Mouse (Mus musculus): ENCODE measurements around the gene Slc18a2. TPM values are rescaled to one million over a fixed set of nuclear protein-coding genes. Genes with fewer than 3 reads are reported as not detected.

Gene Slc18a2
- polyA plus RNA-seq, 1 experiment from 2014 or later: 9.3 TPM

GRCm38 (mm10) chr19:59282001-59282400 is 21.3 kb downstream of the Slc18a2 start:
- ATAC-seq (ENCODE audit: insufficient number of reproducible peaks, low FRiP score, low TSS enrichment, low read depth) (no peak), DNase-seq (ENCODE audit: low spot score) (no peak)
- no peaks in the 10 kb centered on the region for H3K27me3 ChIP-seq (ENCODE audit: control insufficient read depth, insufficient read depth, low read length)
- no peaks in the 10 kb centered on the region for H3K9me3 ChIP-seq (ENCODE audit: control insufficient read depth, low read length)
- no peak overlapping the region for H3K4me3 ChIP-seq (ENCODE audit: low read depth, low read length)
- no peak overlapping the region for H3K4me2 ChIP-seq (ENCODE audit: low read depth, severe bottlenecking)
- H3K9ac ChIP-seq (ENCODE audit: low read length): no peak overlapping the region
- no peak overlapping the region for H3K27ac ChIP-seq (replicated peaks; ENCODE audit: low read depth, low read length)
- WGBS: 91% methylated on average over 3 of the region's 3 CpGs
- no peaks in the 10 kb centered on the region; the same call in 1 of the 2 replicates for H3K36me3 ChIP-seq (ENCODE audit: control insufficient read depth, insufficient read depth, low read length)
- H3K4me1 ChIP-seq (ENCODE audit: control insufficient read depth, insufficient read depth, low read length): no peaks in the 10 kb centered on the region

- H3K27me3 ChIP-seq (ENCODE audit: control insufficient read depth, insufficient read depth, low read length): no peaks in the 10 kb centered on the region
- no peaks in the 10 kb centered on the region for H3K4me1 ChIP-seq (ENCODE audit: control insufficient read depth, insufficient read depth, low read length)
- DNase-seq (ENCODE audit: low spot score) (no peak), ATAC-seq (ENCODE audit: insufficient number of reproducible peaks, low FRiP score, low TSS enrichment, low read depth) (no peak)
- H3K9ac ChIP-seq (ENCODE audit: low read length): no peak overlapping the region
- H3K4me2 ChIP-seq (ENCODE audit: low read depth, severe bottlenecking): no peak overlapping the region
- H3K27ac ChIP-seq (replicated peaks; ENCODE audit: low read depth, low read length): no peak overlapping the region
- H3K4me3 ChIP-seq (ENCODE audit: low read depth, low read length): no peak overlapping the region
- H3K36me3 ChIP-seq (ENCODE audit: control insufficient read depth, insufficient read depth, low read length): no peaks in the 10 kb centered on the region; the same call in 1 of the 2 replicates
- no peaks in the 10 kb centered on the region for H3K9me3 ChIP-seq (ENCODE audit: control insufficient read depth, low read length)
Measured at GRCm38 (mm10) chr19:59289042-59289441, 28.3 kb downstream of the Slc18a2 start.

DNA sequence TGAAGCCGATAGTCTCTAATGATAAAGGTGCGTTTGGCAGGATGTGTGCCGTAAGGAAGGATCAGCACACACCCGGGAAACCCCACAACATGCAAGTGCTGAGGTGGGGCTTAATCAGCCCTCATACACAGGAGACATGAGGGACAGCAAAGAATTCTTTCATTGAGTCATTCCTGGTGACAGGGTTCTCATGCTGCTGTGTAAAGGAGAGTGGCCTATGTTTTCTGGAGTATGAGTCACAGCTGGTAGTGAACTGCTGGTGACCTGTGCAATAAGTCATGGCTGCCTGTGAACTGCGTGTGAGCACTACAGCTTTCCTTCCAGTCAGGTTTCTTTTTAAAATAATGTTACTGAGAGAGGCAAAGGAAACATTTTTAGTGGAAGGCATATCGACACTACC is 29.1 kb downstream of the Slc18a2 start:
- no peaks in the 10 kb centered on the region for H3K27me3 ChIP-seq (ENCODE audit: control insufficient read depth, insufficient read depth, low read length)
- WGBS: 86% methylated on average over 6 of the region's 6 CpGs
- no peak overlapping the region for H3K4me3 ChIP-seq (ENCODE audit: low read depth, low read length)
- H3K4me2 ChIP-seq (ENCODE audit: low read depth, severe bottlenecking): no peak overlapping the region
- no peaks in the 10 kb centered on the region; the same call in 1 of the 2 replicates for H3K36me3 ChIP-seq (ENCODE audit: control insufficient read depth, insufficient read depth, low read length)
- ATAC-seq (ENCODE audit: insufficient number of reproducible peaks, low FRiP score, low TSS enrichment, low read depth): no peak
- no peaks in the 10 kb centered on the region for H3K4me1 ChIP-seq (ENCODE audit: control insufficient read depth, insufficient read depth, low read length)
- H3K9ac ChIP-seq (ENCODE audit: low read length): no peak overlapping the region
- no peak overlapping the region for H3K27ac ChIP-seq (replicated peaks; ENCODE audit: low read depth, low read length)
- H3K9me3 ChIP-seq (ENCODE audit: control insufficient read depth, low read length): no peaks in the 10 kb centered on the region
- no peak for DNase-seq (ENCODE audit: low spot score)

- ATAC-seq (ENCODE audit: insufficient number of reproducible peaks, low FRiP score, low TSS enrichment, low read depth): no peak
- DNase-seq (ENCODE audit: low spot score): no peak
- no peak overlapping the region for H3K4me3 ChIP-seq (ENCODE audit: low read depth, low read length)
- H3K9me3 ChIP-seq (ENCODE audit: control insufficient read depth, low read length): no peaks in the 10 kb centered on the region
- 89% methylated on average over 5 of the region's 5 CpGs for WGBS
- H3K4me1 ChIP-seq (ENCODE audit: control insufficient read depth, insufficient read depth, low read length): no peaks in the 10 kb centered on the region
- no peaks in the 10 kb centered on the region for H3K27me3 ChIP-seq (ENCODE audit: control insufficient read depth, insufficient read depth, low read length)
- H3K9ac ChIP-seq (ENCODE audit: low read length): no peak overlapping the region
- H3K27ac ChIP-seq (replicated peaks; ENCODE audit: low read depth, low read length): no peak overlapping the region
- H3K36me3 ChIP-seq (ENCODE audit: control insufficient read depth, insufficient read depth, low read length): no peaks in the 10 kb centered on the region
- 0 out of 2 replicates have a peak overlapping the region, but pooled peaks have one; percentile 15 for H3K4me2 ChIP-seq (ENCODE audit: low read depth, severe bottlenecking)
Measured at GRCm38 (mm10) chr19:59292183-59292839, 31.6 kb downstream of the Slc18a2 start.

DNA sequence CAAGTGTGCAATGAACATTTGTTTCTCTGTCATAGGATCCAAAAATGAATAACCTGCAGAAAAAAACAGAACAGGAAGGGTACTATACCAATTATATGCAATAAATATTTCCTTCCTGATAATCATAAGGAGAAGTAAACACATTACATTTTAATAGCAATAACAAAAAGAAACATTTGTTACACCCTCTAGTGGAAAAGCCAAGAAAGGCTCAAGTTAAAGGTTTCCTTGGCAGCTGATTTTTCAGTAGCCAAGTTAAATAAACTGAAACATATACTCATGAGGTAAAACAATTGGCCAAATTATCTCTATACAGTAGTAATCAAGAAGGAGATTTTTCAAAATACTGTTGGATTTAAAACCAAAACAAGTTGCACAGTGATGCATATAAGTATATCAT is 54.6 kb downstream of the Slc18a2 start:
- Histone ChIP-seq H3K9ac (ENCODE audit: low read length) (no peak overlapping the region), H3K27ac (replicated peaks; ENCODE audit: low read depth, low read length) (no peak overlapping the region), H3K9me3 (ENCODE audit: control insufficient read depth, low read length) (no peaks in the 10 kb centered on the region), H3K4me3 (ENCODE audit: low read depth, low read length) (no peak overlapping the region), H3K4me2 (ENCODE audit: low read depth, severe bottlenecking) (no peak overlapping the region), H3K4me1 (ENCODE audit: control insufficient read depth, insufficient read depth, low read length) (no peaks in the 10 kb centered on the region), H3K27me3 (ENCODE audit: control insufficient read depth, insufficient read depth, low read length) (no peaks in the 10 kb centered on the region), H3K36me3 (ENCODE audit: control insufficient read depth, insufficient read depth, low read length) (no peaks in the 10 kb centered on the region; the same call in 1 of the 2 replicates)
- no peak for DNase-seq (ENCODE audit: low spot score)
- no peak for ATAC-seq (ENCODE audit: insufficient number of reproducible peaks, low FRiP score, low TSS enrichment, low read depth)

DNA sequence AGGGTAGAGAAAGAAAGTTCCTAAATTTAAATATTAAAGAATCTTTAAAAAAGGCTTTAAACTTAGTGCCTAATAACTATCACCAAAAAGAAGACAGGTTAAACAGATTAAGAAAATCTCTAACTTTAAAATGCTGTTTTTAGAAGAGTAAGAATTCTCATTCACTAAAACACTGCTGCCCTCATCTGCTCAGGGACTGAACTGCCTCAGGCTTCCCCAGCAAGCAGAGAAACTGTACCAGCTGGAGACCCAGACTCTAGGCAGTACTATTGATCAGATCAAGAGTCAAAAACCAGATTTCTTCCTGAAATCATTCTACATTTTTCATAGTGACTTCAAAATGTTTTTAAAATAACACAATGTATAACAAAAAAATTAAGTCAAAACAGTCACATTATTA is 55.9 kb downstream of the Slc18a2 start:
- Histone ChIP-seq H3K4me1 (ENCODE audit: control insufficient read depth, insufficient read depth, low read length) (no peaks in the 10 kb centered on the region), H3K9me3 (ENCODE audit: control insufficient read depth, low read length) (no peaks in the 10 kb centered on the region), H3K27ac (replicated peaks; ENCODE audit: low read depth, low read length) (no peak overlapping the region), H3K4me2 (ENCODE audit: low read depth, severe bottlenecking) (no peak overlapping the region), H3K27me3 (ENCODE audit: control insufficient read depth, insufficient read depth, low read length) (no peaks in the 10 kb centered on the region), H3K36me3 (ENCODE audit: control insufficient read depth, insufficient read depth, low read length) (no peaks in the 10 kb centered on the region; the same call in 1 of the 2 replicates), H3K4me3 (ENCODE audit: low read depth, low read length) (no peak overlapping the region), H3K9ac (ENCODE audit: low read length) (no peak overlapping the region)
- peak; percentile 27 for DNase-seq (ENCODE audit: low spot score)
- no peak for ATAC-seq (ENCODE audit: insufficient number of reproducible peaks, low FRiP score, low TSS enrichment, low read depth)

DNA sequence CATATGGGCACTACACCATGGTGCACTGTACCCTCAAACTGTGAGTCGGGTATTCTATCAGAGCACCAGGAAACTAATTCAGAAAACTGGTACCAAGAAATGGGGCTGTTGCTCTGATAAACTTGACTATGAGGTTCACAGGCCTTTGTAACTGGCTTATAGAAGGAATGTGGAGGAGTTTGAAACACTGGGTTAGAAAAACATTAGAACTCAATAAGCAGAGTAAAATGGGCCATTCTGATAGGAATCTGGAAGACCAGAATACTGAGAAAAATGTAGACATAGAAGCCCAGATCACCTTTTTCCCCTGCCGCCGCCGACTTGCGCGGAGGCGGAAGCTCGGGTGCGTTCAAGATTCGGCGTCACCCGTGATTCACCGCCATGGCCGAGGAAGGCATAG is 61.3 kb downstream of the Slc18a2 start, which contains the start of gene Rps12-ps3:
Rps12-ps3 (plus strand) TSS at position 301 of the 400 bp plus-strand sequence.
- Histone ChIP-seq H3K9ac (ENCODE audit: low read length) (no peak within 1 kb of the TSS), H3K36me3 (ENCODE audit: control insufficient read depth, insufficient read depth, low read length) (peaks cover 4% of the 10 kb centered on the region; the same call in 1 of the 2 replicates), H3K9me3 (ENCODE audit: control insufficient read depth, low read length) (no peaks in the 10 kb centered on the region), H3K27me3 (ENCODE audit: control insufficient read depth, insufficient read depth, low read length) (no peaks in the 10 kb centered on the region), H3K27ac (replicated peaks; ENCODE audit: low read depth, low read length) (no peak within 1 kb of the TSS), H3K4me3 (ENCODE audit: low read depth, low read length) (no peak within 1 kb of the TSS), H3K4me2 (ENCODE audit: low read depth, severe bottlenecking) (no peak within 1 kb of the TSS), H3K4me1 (ENCODE audit: control insufficient read depth, insufficient read depth, low read length) (no peaks in the 10 kb centered on the region)
- no peak for ATAC-seq (ENCODE audit: insufficient number of reproducible peaks, low FRiP score, low TSS enrichment, low read depth)
- WGBS: over 99% methylated on average over 11 of the region's 14 CpGs
- no peak for DNase-seq (ENCODE audit: low spot score)

DNA sequence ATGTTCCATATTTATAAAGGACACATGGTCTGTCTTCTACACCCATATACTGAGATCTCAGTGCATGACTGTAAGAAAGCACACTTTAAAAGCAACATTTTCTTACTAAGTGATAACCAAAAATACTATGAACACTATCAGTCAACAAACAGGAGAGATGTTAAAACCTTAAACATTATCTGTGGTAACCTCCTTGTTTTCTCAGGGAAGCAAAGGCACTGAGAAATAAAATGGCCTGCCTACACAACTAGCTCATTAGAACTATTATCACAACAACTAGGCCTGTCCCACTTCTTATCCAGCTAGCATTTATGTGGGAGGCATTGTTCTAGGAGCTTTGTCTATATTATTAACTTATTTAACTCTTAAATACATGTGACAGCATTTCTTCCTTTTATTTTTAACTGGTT is 70.1 kb downstream of the Slc18a2 start:
- no peak overlapping the region for H3K4me3 ChIP-seq (ENCODE audit: low read depth, low read length)
- no peak for DNase-seq (ENCODE audit: low spot score)
- ATAC-seq (ENCODE audit: insufficient number of reproducible peaks, low FRiP score, low TSS enrichment, low read depth): no peak
- H3K4me1 ChIP-seq (ENCODE audit: control insufficient read depth, insufficient read depth, low read length): no peaks in the 10 kb centered on the region
- H3K9ac ChIP-seq (ENCODE audit: low read length): no peak overlapping the region
- H3K27ac ChIP-seq (replicated peaks; ENCODE audit: low read depth, low read length): no peak overlapping the region
- no peak overlapping the region for H3K4me2 ChIP-seq (ENCODE audit: low read depth, severe bottlenecking)
- no peaks in the 10 kb centered on the region for H3K9me3 ChIP-seq (ENCODE audit: control insufficient read depth, low read length)
- H3K27me3 ChIP-seq (ENCODE audit: control insufficient read depth, insufficient read depth, low read length): no peaks in the 10 kb centered on the region
- H3K36me3 ChIP-seq (ENCODE audit: control insufficient read depth, insufficient read depth, low read length): no peaks in the 10 kb centered on the region

DNA sequence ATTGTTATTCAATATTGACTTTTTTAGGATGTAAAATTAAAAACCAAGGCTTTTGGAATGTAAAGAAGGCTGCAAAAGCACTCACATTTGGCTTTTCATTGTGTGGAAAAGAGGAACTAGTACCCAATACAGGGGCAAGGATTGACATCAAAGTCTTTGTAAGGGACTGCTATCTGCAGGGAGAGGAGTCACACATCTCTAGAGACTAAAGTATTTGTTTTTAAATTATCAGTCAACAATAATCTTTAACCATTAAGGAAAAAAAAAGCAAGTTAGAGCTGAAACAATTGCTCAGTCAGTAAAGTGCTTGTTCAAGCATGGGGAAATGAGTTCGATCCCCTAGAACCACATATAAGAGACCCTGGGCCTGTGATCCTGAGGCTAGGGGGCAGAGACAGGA is 76.0 kb downstream of the Slc18a2 start:
- H3K9ac ChIP-seq (ENCODE audit: low read length): no peak overlapping the region
- ATAC-seq (ENCODE audit: insufficient number of reproducible peaks, low FRiP score, low TSS enrichment, low read depth) (no peak), DNase-seq (ENCODE audit: low spot score) (no peak)
- H3K4me3 ChIP-seq (ENCODE audit: low read depth, low read length): no peak overlapping the region
- H3K9me3 ChIP-seq (ENCODE audit: control insufficient read depth, low read length): no peaks in the 10 kb centered on the region
- no peaks in the 10 kb centered on the region for H3K27me3 ChIP-seq (ENCODE audit: control insufficient read depth, insufficient read depth, low read length)
- no peaks in the 10 kb centered on the region for H3K36me3 ChIP-seq (ENCODE audit: control insufficient read depth, insufficient read depth, low read length)
- no peak overlapping the region for H3K27ac ChIP-seq (replicated peaks; ENCODE audit: low read depth, low read length)
- no peaks in the 10 kb centered on the region for H3K4me1 ChIP-seq (ENCODE audit: control insufficient read depth, insufficient read depth, low read length)
- no peak overlapping the region for H3K4me2 ChIP-seq (ENCODE audit: low read depth, severe bottlenecking)
- 97% methylated on average over 1 of the region's 1 CpGs for WGBS
